Mouse (Mus musculus) E14TG2a.4 (cell line): ENCODE results near the gene Thsd7b.

Experiments used
- H3K27me3 ChIP-seq: 2 replicates; pipeline ENCODE4 v1.6.1; 2014; ENCODE audit warnings: low read length, control low read depth; ENCODE audit not compliant: insufficient read depth
- H3K36me3 ChIP-seq: 2 replicates; pipeline ENCODE4 v1.6.1; 2014; ENCODE audit warnings: low read length, control low read depth; ENCODE audit not compliant: insufficient read depth
- H3K4me1 ChIP-seq: replicated peaks from 2 replicates; pipeline ENCODE4 v1.6.1; 2014; ENCODE audit warnings: low read depth, low read length, control low read depth
- H3K4me3 ChIP-seq: replicated peaks from 2 replicates; pipeline ENCODE4 v1.5.1; 2014; ENCODE audit warnings: mild to moderate bottlenecking, low read length
- H3K9me3 ChIP-seq: 2 replicates; pipeline ENCODE4 v1.6.1; 2014; ENCODE audit warnings: low read length, control low read depth
- CTCF ChIP-seq: conservative IDR thresholded peaks from 2 replicates; pipeline ENCODE4 v1.5.1; 2014; ENCODE audit warnings: low read length
- NANOG ChIP-seq: IDR thresholded peaks from 2 replicates; pipeline ENCODE4 v1.6.1; 2014; ENCODE audit warnings: borderline replicate concordance, low read length, mixed read lengths
- POU5F1 ChIP-seq: IDR thresholded peaks from 2 replicates; pipeline ENCODE4 v1.6.1; 2014; ENCODE audit warnings: low read length, borderline replicate concordance

The Thsd7b gene

DNA sequence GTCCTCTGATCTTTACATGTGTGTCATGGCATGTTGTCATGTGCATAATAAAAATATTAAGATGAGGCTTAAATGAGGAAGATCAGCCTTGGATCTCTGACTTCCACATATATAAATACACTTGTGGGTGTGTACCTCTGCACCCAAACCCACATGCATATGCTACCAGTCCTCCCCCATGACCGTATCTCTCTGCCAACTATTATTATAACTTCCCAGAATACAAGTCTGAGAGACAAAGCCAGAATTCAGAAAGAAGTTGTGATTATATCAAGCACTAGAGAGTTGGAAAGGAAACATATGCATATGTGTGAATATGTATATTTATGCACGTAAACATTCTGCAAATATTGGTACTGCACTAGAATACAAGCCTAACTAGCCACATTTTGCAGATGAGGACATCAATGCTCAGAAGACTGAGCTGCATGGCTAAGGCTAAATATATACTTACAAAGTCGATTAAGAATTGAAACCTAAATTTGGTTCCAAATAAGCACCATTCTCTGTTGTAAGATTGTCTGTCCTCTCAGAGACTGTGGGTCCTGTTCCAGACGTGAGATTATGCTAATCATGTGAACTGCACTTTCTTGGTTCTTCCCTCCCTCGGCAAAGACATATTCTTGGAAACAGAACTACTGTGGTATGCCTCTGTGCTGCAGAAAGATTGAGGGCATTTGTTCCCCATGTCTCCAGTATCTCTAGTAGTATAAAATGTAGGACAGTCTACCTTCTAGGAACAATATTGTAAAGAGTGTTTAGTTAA lies 211.3 kb downstream of the Thsd7b start:
- no peaks in the 10 kb centered on the region for H3K36me3 ChIP-seq
- H3K27me3 ChIP-seq = no peaks in the 10 kb centered on the region
- H3K9me3 ChIP-seq = no peaks in the 10 kb centered on the region
- TF ChIP-seq NANOG (no peak), POU5F1 (no peak)
- no peak overlapping the region for H3K4me3 ChIP-seq
- no peaks in the 10 kb centered on the region for H3K4me1 ChIP-seq

- Histone ChIP-seq H3K4me1 (no peaks in the 10 kb centered on the region), H3K9me3 (no peaks in the 10 kb centered on the region), H3K4me3 (no peak overlapping the region), H3K36me3 (no peaks in the 10 kb centered on the region), H3K27me3 (no peaks in the 10 kb centered on the region)
- TF ChIP-seq CTCF (peak; percentile 24; the same call in 1 of the 2 replicates), NANOG (no peak)
Measured at GRCm38 (mm10) chr1:129491136-129491535, 218.0 kb downstream of the Thsd7b start.

DNA sequence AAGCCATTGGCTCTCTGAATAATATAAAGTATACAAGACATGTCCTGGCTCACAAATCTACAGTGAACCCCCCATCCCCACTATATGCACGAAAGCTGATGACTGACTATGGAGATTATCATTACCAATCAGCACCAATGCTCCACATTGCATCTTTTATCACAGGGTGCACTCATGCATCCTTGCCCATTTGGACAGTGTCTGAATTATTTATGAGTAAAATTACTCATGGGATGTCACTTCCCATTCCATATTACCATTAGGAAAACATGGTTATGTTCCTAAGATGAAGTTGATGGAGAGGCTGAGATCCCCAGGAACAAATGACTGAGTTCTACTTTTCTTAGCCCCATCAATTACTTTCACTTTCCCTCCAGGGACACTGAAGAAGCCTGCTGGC lies 220.8 kb downstream of the Thsd7b start:
- Histone ChIP-seq H3K36me3 (no peaks in the 10 kb centered on the region), H3K4me3 (no peak overlapping the region), H3K4me1 (no peaks in the 10 kb centered on the region), H3K27me3 (no peaks in the 10 kb centered on the region), H3K9me3 (no peaks in the 10 kb centered on the region)
- no peak for TF ChIP-seq POU5F1
- TF ChIP-seq NANOG = no peak
- no peak for TF ChIP-seq CTCF

DNA sequence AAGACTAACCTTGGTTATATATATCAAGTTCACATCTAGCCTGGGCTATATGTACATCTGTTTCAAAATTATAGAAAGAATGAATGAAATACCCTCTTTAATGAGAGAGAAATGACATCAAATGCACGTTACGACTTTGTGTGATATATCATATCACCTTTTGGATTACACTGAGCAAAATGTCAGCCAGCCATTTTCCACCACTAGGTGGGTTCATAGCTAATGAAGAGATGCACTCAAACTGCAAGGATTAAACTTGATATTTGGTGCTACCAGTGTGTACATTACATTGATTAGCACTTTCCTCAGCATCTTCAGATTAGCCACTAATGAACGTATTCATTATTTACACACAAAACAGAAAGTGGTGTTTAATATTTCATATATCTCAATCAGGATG lies 228.6 kb downstream of the Thsd7b start:
- Histone ChIP-seq H3K4me1 (no peaks in the 10 kb centered on the region), H3K9me3 (peaks cover 16% of the 10 kb centered on the region), H3K27me3 (no peaks in the 10 kb centered on the region), H3K36me3 (no peaks in the 10 kb centered on the region), H3K4me3 (no peak overlapping the region)
- no peak for TF ChIP-seq NANOG
- TF ChIP-seq CTCF = no peak
- TF ChIP-seq POU5F1 = no peak

DNA sequence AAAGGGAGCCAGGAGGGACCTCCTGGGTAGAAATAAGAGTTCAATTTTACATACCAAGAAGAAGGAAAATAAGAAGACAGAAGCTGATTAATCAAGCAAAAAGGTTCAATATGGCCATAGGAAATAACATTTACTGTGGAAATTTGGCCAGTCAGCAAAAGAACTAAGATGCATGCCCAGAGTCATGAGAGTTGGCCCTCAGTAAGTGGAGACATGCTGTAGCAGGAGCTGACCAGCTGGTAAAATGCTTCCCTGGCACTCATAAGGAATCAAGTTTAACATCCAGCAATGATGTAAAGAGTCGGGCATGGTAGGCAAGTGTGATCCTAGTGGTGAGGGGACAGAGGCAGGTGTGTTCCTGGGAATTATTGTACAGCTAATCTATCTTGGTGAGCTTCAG lies 243.3 kb downstream of the Thsd7b start:
- H3K36me3 ChIP-seq = no peaks in the 10 kb centered on the region
- no peaks in the 10 kb centered on the region; the same call in 1 of the 2 replicates for H3K9me3 ChIP-seq
- no peaks in the 10 kb centered on the region for H3K4me1 ChIP-seq
- H3K4me3 ChIP-seq = no peak overlapping the region
- no peaks in the 10 kb centered on the region for H3K27me3 ChIP-seq
- TF ChIP-seq POU5F1 (no peak), CTCF (no peak), NANOG (no peak)

DNA sequence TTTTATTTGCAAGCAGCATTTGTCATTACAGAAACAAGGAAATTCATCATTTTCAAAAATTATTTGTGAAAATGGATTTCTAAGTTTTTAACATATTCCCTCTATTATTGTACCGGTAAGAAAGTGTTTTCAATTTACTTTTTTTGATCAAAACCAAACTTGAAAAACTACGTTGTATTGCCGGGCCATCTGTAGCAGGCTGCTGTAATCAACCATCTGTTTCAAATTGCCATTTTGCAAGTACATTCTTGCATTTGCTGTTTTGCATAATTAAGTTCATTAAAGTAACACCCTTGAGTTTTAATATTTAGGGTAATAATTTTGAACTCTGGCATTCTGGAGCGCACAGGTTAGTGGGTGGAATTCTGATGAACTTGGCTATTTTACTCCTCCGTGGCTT lies 246.6 kb downstream of the Thsd7b start:
- H3K4me1 ChIP-seq = no peaks in the 10 kb centered on the region
- no peak overlapping the region for H3K4me3 ChIP-seq
- TF ChIP-seq NANOG (no peak), POU5F1 (no peak), CTCF (no peak)
- H3K9me3 ChIP-seq = no peaks in the 10 kb centered on the region; the same call in 1 of the 2 replicates
- no peaks in the 10 kb centered on the region for H3K36me3 ChIP-seq
- no peaks in the 10 kb centered on the region for H3K27me3 ChIP-seq

DNA sequence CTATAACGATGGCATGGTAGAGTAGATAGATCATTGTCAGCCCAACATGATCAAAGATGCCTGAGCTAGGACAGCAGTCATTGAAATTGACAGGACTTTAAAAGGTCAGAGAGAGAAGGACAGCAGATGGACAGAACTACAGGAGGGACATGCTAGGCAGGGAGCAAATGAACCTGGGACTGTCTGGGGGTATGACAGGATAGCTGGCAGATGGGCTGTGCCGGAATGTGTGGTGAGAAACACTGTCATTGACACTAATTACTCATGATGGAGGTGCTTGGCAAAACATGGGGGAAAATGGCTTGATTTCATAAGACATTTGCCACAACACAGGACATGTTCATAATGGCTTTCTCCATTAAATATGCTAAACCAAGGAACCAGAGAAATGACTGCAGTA lies 253.9 kb downstream of the Thsd7b start:
- H3K27me3 ChIP-seq = no peaks in the 10 kb centered on the region
- no peak overlapping the region for H3K4me3 ChIP-seq
- no peak for TF ChIP-seq POU5F1
- no peak for TF ChIP-seq CTCF
- no peak for TF ChIP-seq NANOG
- H3K4me1 ChIP-seq = no peaks in the 10 kb centered on the region
- no peaks in the 10 kb centered on the region for H3K36me3 ChIP-seq
- H3K9me3 ChIP-seq = no peaks in the 10 kb centered on the region

- Histone ChIP-seq H3K36me3 (no peaks in the 10 kb centered on the region), H3K4me1 (no peaks in the 10 kb centered on the region), H3K27me3 (no peaks in the 10 kb centered on the region), H3K9me3 (no peaks in the 10 kb centered on the region), H3K4me3 (no peak overlapping the region)
- TF ChIP-seq NANOG (no peak), CTCF (no peak), POU5F1 (no peak)
Measured at GRCm38 (mm10) chr1:129532206-129532605, 259.1 kb downstream of the Thsd7b start.

DNA sequence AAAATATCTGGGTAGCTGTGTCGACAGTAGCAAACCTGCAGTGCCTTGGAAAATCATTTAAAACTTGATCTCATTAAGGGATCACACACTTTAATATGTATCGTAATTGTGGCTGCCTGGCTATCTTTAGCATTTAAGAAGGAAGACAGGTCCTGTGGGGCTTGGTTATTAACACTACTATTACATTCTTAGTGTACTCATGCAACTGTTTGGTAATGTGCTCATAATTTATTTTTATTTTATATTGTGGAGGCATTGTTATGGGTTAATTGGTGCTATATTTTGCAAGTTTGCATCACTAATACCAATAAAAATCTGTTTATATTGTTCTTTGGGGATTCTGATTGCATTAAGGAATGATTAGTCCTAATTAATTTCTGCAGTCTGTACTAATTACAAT lies 265.4 kb downstream of the Thsd7b start:
- TF ChIP-seq NANOG (no peak), POU5F1 (no peak), CTCF (no peak)
- Histone ChIP-seq H3K36me3 (no peaks in the 10 kb centered on the region), H3K4me3 (no peak overlapping the region), H3K9me3 (no peaks in the 10 kb centered on the region), H3K27me3 (no peaks in the 10 kb centered on the region), H3K4me1 (no peaks in the 10 kb centered on the region)
